Mouse (Mus musculus) liver, embryonic 14.5 days (tissue): ENCODE measurements at regions not wholly inside any gene's neighbourhood (a gene's known extent, or its start where the extent isn't known, plus 50 kb on each side); places are given as distances from the start of the nearest gene placed in this dataset.

ENCODE experiments used
- CTCF ChIP-seq: IDR thresholded peaks from 2 replicates; pipeline ENCODE4 v1.5.1; 2016; ENCODE audit warnings: antibody characterized with exemption, low read depth, control low read depth
- EP300 ChIP-seq: IDR thresholded peaks from 2 replicates; pipeline ENCODE4 v1.6.1; 2016; ENCODE audit warnings: antibody characterized with exemption, low read depth

GRCm38 (mm10) chr6:144910392-144910791 lies 128.6 kb upstream of the Sox5 start:
- TF ChIP-seq EP300 (no peak), CTCF (no peak)
